Mouse (Mus musculus): ENCODE results near the gene Theg.

Gene Theg

DNA sequence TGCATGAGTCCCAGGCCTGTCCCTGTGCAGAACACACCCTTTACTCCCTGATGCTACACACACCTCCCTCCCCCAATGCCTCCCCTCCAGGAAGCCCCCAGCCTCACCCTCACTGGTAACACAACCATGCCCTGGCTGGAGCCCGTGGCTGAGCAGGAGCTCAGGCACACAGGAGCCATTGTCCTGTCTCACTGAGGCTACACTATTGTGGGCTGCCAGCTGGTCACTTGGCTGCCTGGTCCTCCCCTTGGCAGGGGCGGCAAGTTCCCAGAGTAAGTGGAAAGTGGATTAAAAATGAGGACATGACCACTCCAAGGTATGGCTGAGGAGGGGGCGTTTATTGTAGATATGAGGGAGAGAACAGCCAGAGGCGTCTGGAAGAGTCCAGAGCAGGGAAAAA, 19.4 kb upstream of the Theg start:
- no peaks in the 10 kb centered on the region for H3K9me3 ChIP-seq (ENCODE audit: low read length)
- TF ChIP-seq NANOG (IDR thresholded peaks at IDR 0.05; ENCODE audit: borderline replicate concordance, low read length) (no peak), CTCF (conservative IDR thresholded peaks at IDR 0.05; ENCODE audit: low read length) (no peak), POU5F1 (IDR thresholded peaks at IDR 0.05; ENCODE audit: borderline replicate concordance, low read length) (no peak)
- H3K27me3 ChIP-seq (ENCODE audit: insufficient read depth, low read length), result peaks cover 27% of the 10 kb centered on the region
- no peaks in the 10 kb centered on the region for H3K36me3 ChIP-seq (ENCODE audit: insufficient read depth, low read length)
- H3K4me3 ChIP-seq (replicated peaks; ENCODE audit: low read length), result no peak overlapping the region
- H3K4me1 ChIP-seq (replicated peaks; ENCODE audit: low read depth, low read length), result peaks cover 20% of the 10 kb centered on the region

DNA sequence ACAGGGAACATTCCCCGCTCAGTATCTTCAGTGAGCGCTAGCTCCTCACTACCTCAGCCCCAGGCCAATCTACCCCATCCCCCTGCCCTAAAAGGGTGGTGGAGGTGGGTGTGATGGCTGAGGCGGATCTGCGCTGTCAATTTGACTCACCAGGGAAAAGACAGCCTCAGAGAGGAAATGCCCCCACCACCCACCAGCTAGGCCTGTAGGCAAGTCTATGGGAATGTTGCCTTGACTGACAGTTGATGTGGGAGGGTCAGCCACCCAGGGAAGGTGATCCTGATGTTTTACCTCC, 10.8 kb upstream of the Theg start:
- Histone ChIP-seq H3K36me3 (ENCODE audit: insufficient read depth, low read length) (no peaks in the 10 kb centered on the region), H3K4me3 (replicated peaks; ENCODE audit: low read length) (no peak overlapping the region), H3K9me3 (ENCODE audit: low read length) (no peaks in the 10 kb centered on the region), H3K27me3 (ENCODE audit: insufficient read depth, low read length) (peaks cover 45% of the 10 kb centered on the region), H3K4me1 (replicated peaks; ENCODE audit: low read depth, low read length) (peaks cover 5% of the 10 kb centered on the region)
- TF ChIP-seq POU5F1 (IDR thresholded peaks at IDR 0.05; ENCODE audit: borderline replicate concordance, low read length) (no peak), CTCF (conservative IDR thresholded peaks at IDR 0.05; ENCODE audit: low read length) (no peak), NANOG (IDR thresholded peaks at IDR 0.05; ENCODE audit: borderline replicate concordance, low read length) (no peak)

DNA sequence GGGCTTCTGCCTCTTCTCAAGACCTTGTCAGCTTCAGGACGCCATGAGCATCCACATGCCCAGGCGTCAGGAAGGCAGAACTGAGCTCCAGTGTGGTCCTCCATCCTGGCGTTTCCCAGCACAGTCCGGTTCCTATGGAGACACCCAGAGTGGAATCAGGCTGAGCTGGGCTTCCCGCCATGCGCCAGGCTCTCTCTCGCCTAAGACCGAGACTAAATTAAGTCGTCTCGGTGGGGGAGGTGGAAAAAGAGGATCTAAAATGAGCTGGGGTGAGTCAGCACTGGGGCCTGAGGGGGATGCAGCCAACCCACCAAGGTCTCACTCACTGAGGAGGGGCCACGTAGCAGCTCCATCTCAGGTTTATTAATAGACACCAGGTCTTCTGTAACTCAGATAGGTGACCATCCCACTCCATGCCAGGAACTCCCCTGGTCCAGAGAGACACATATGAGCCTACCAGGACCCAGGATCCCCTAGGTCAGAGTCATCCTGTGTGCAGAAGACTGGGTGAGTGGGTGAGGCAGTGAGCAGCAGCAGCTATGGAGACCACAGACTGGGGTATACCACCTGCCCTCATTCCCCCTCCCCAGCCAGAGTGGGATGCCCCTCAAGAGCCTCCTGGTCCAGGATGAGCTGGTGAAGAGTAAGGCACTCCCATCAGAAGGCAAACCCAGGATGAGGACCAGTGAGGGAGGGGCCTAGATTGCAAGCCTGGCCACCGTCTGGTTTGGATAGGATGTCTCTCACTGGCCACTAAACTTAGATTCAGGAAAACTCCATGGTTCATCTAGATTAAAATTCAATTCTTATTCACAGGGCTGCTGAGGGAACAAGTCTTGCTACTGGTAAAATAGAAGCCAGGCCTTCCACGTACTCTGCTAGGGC, 10.2 kb upstream of the Theg start:
- H3K27me3 ChIP-seq (ENCODE audit: insufficient read depth, low read length), result peaks cover 48% of the 10 kb centered on the region
- TF ChIP-seq CTCF (conservative IDR thresholded peaks at IDR 0.05; ENCODE audit: low read length), result no peak
- TF ChIP-seq NANOG (IDR thresholded peaks at IDR 0.05; ENCODE audit: borderline replicate concordance, low read length), result no peak
- no peak for TF ChIP-seq POU5F1 (IDR thresholded peaks at IDR 0.05; ENCODE audit: borderline replicate concordance, low read length)
- H3K4me3 ChIP-seq (replicated peaks; ENCODE audit: low read length), result no peak overlapping the region

DNA sequence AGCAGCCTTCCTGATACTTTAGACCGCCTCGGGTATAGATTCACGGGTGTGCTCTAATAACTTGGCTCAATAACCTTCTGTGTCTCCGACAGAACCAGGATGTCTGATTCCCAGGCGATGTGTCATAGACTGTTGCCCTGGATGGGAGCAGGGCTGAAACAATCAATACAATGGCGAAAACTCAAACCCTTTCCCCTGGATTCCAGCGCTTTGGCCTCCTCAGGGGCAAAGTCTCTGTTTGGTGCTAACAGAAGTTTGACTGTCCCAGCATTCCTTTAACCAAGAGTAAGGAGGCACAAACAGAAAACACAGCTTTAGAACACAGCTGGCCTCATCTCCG, 8.4 kb upstream of the Theg start:
- peaks cover 5% of the 10 kb centered on the region for H3K4me1 ChIP-seq (replicated peaks; ENCODE audit: low read depth, low read length)
- H3K9me3 ChIP-seq (ENCODE audit: low read length), result no peaks in the 10 kb centered on the region
- H3K27me3 ChIP-seq (ENCODE audit: insufficient read depth, low read length), result peaks cover 51% of the 10 kb centered on the region
- H3K36me3 ChIP-seq (ENCODE audit: insufficient read depth, low read length), result no peaks in the 10 kb centered on the region
- no peak overlapping the region for H3K4me3 ChIP-seq (replicated peaks; ENCODE audit: low read length)
- TF ChIP-seq CTCF (conservative IDR thresholded peaks at IDR 0.05; ENCODE audit: low read length), result no peak
- no peak for TF ChIP-seq NANOG (IDR thresholded peaks at IDR 0.05; ENCODE audit: borderline replicate concordance, low read length)
- no peak for TF ChIP-seq POU5F1 (IDR thresholded peaks at IDR 0.05; ENCODE audit: borderline replicate concordance, low read length)

More for the DNA sequence above, 10.2 kb upstream of the Theg start:
- peaks cover 5% of the 10 kb centered on the region for H3K4me1 ChIP-seq (replicated peaks; ENCODE audit: low read depth, low read length)
- H3K9me3 ChIP-seq (ENCODE audit: low read length), result no peaks in the 10 kb centered on the region
- H3K36me3 ChIP-seq (ENCODE audit: insufficient read depth, low read length), result no peaks in the 10 kb centered on the region

DNA sequence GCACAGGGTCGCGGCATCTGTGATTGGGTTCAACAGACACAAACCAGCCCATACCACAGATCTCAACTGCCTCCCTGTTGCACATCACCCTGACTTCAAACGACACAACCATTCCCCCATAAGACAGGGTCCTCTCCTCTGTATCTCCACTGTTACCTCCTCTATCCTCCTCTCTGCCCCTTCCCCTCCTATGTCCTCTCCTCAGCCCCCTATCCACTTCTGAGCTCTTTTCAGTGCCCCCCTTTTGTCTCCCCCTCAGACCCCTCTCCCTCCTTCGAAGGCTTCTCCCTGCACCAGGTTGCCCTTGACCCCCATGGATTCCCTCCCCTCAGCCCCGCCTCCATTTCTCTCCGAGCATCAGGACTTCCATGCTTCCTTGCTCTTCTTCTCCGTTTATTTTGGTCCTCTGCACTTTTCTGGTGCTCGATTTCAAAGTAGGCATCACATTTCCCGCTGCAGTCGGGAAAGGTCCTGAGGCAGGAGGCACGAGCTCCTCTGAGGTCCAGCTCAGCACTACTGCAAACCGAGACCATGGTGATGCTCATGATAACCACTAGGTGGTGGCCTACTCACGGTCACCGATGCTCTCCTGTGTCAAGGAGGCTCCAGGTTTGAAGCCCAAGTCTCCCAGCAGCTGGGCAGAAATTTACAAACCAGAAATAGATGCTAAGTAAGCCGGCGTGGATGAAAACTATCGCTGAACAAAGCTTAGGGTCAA, 7.9 kb upstream of the Theg start:
- Histone ChIP-seq H3K4me1 (replicated peaks; ENCODE audit: low read depth, low read length) (peaks cover 5% of the 10 kb centered on the region), H3K9me3 (ENCODE audit: low read length) (no peaks in the 10 kb centered on the region), H3K4me3 (replicated peaks; ENCODE audit: low read length) (no peak overlapping the region), H3K27me3 (ENCODE audit: insufficient read depth, low read length) (peaks cover 48% of the 10 kb centered on the region), H3K36me3 (ENCODE audit: insufficient read depth, low read length) (no peaks in the 10 kb centered on the region)
- TF ChIP-seq NANOG (IDR thresholded peaks at IDR 0.05; ENCODE audit: borderline replicate concordance, low read length) (no peak), CTCF (conservative IDR thresholded peaks at IDR 0.05; ENCODE audit: low read length) (peak; percentile 77)

DNA sequence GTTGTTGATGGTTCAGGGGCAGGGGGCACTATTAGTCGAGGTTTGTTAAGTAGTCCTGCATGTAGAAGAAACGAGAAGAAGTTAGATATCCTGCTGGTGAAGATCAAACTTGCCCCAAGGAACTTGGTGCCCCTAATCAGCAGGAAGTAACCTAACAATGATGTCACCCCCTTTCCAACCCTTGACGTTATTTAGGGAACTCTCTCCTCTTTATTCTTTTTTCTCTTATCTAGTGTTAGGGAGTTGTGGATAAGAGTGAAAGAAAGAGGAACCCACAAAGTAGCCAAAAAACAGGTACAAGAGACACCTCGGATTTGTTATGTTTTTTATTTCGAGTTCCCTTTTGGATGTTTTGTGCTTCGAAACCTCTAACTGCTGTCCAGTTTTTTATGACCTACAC, 7.0 kb upstream of the Theg start:
- H3K4me1 ChIP-seq (replicated peaks; ENCODE audit: low read depth, low read length), result peaks cover 5% of the 10 kb centered on the region
- H3K36me3 ChIP-seq (ENCODE audit: insufficient read depth, low read length), result no peaks in the 10 kb centered on the region
- no peak for TF ChIP-seq CTCF (conservative IDR thresholded peaks at IDR 0.05; ENCODE audit: low read length)
- TF ChIP-seq POU5F1 (IDR thresholded peaks at IDR 0.05; ENCODE audit: borderline replicate concordance, low read length), result no peak
- no peak for TF ChIP-seq NANOG (IDR thresholded peaks at IDR 0.05; ENCODE audit: borderline replicate concordance, low read length)
- peaks cover 47% of the 10 kb centered on the region for H3K27me3 ChIP-seq (ENCODE audit: insufficient read depth, low read length)
- H3K4me3 ChIP-seq (replicated peaks; ENCODE audit: low read length), result no peak overlapping the region
- no peaks in the 10 kb centered on the region for H3K9me3 ChIP-seq (ENCODE audit: low read length)

- no peaks in the 10 kb centered on the region for H3K36me3 ChIP-seq (ENCODE audit: insufficient read depth, low read length)
- H3K9me3 ChIP-seq (ENCODE audit: low read length), result no peaks in the 10 kb centered on the region
- no peak overlapping the region for H3K4me3 ChIP-seq (replicated peaks; ENCODE audit: low read length)
- peaks cover 53% of the 10 kb centered on the region for H3K27me3 ChIP-seq (ENCODE audit: insufficient read depth, low read length)
- peaks cover 11% of the 10 kb centered on the region for H3K4me1 ChIP-seq (replicated peaks; ENCODE audit: low read depth, low read length)
- TF ChIP-seq POU5F1 (IDR thresholded peaks at IDR 0.05; ENCODE audit: borderline replicate concordance, low read length) (no peak), NANOG (IDR thresholded peaks at IDR 0.05; ENCODE audit: borderline replicate concordance, low read length) (no peak), CTCF (conservative IDR thresholded peaks at IDR 0.05; ENCODE audit: low read length) (no peak)
Observed at GRCm38 (mm10) chr10:79590702-79591101, 3.6 kb upstream of the Theg start.

DNA sequence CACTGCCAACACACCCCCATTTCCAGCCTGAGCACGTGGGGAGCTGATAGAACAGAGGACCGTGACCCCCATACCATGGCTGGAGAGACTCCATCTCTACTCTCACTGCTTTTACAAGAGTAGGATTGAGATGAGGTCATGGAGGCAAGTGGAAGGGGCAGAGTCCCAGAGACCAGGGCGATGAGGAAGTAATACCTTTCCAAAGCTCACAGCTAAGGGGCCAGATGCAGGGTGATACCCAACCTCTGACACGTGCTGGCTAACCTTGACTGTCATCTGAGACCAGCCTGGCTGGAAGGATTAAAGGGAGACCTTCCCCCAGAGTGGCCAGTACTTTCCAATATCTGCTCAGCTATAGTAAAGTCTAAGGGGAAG, 608 bp upstream of the Theg start:
- TF ChIP-seq CTCF (conservative IDR thresholded peaks at IDR 0.05; ENCODE audit: low read length) (no peak), POU5F1 (IDR thresholded peaks at IDR 0.05; ENCODE audit: borderline replicate concordance, low read length) (no peak), NANOG (IDR thresholded peaks at IDR 0.05; ENCODE audit: borderline replicate concordance, low read length) (no peak)
- H3K9me3 ChIP-seq (ENCODE audit: low read length), result no peaks in the 10 kb centered on the region
- peaks cover 39% of the 10 kb centered on the region for H3K27me3 ChIP-seq (ENCODE audit: insufficient read depth, low read length)
- no peak overlapping the region for H3K4me3 ChIP-seq (replicated peaks; ENCODE audit: low read length)
- no peaks in the 10 kb centered on the region for H3K36me3 ChIP-seq (ENCODE audit: insufficient read depth, low read length)
- H3K4me1 ChIP-seq (replicated peaks; ENCODE audit: low read depth, low read length), result peaks cover 14% of the 10 kb centered on the region
